Mouse (Mus musculus) liver, embryonic 12.5 days (tissue): Measurements from ENCODE around the gene Mal. TPM values are rescaled to one million over a fixed set of nuclear protein-coding genes. Genes with fewer than 3 reads are reported as not detected.
A peak's percentile ranks its signal among the peaks of the same experiment; 100 is the strongest.

Experiments used
- ATAC-seq: fragments of 200-750 bp; cut with Nextera tagmentation; 2 replicates; pipeline ENCODE4 v1.8.0; 2017; ENCODE audit warnings: moderate number of reproducible peaks, mild to moderate bottlenecking, moderate library complexity
- H3K27ac ChIP-seq: fragments of 300-500 bp; sonication (generic); 2 replicates; pipeline ENCODE4 v1.5.1; 2016; ENCODE audit warnings: mild to moderate bottlenecking
- H3K27me3 ChIP-seq: fragments of 300-500 bp; sonication (generic); replicated peaks from 2 replicates; pipeline ENCODE4 v1.6.1; 2016; ENCODE audit warnings: mild to moderate bottlenecking, moderate library complexity
- H3K36me3 ChIP-seq: fragments of 300-500 bp; sonication (generic); 2 replicates; pipeline ENCODE4 v1.6.1; 2016; ENCODE audit warnings: mild to moderate bottlenecking, moderate library complexity
- H3K4me1 ChIP-seq: fragments of 300-500 bp; sonication (generic); 2 replicates; pipeline ENCODE4 v1.6.1; 2016
- H3K4me2 ChIP-seq: fragments of 300-500 bp; sonication (generic); 2 replicates; pipeline ENCODE4 v1.6.1; 2016; ENCODE audit warnings: mild to moderate bottlenecking, moderate library complexity
- H3K4me3 ChIP-seq: fragments of 300-500 bp; sonication (generic); 2 replicates; pipeline ENCODE4 v1.5.1; 2016; ENCODE audit warnings: mild to moderate bottlenecking, moderate library complexity
- H3K9ac ChIP-seq: fragments of 300-500 bp; sonication (generic); 2 replicates; pipeline ENCODE4 v1.6.1; 2016; ENCODE audit warnings: mild to moderate bottlenecking, moderate library complexity
- H3K9me3 ChIP-seq: fragments of 300-500 bp; sonication (generic); replicated peaks from 2 replicates; pipeline ENCODE4 v1.6.1; 2016; ENCODE audit warnings: mild to moderate bottlenecking, moderate library complexity
- WGBS: fragments of 180-500 bp; shearing (Covaris S2); methylation state at CpG from one replicate; pipeline ENCODE4 v1.1.7; 2016; ENCODE audit not compliant: insufficient replicate concordance; 5-methylcytosine and 5-hydroxymethylcytosine counted together
- polyA plus RNA-seq: library from polyadenylated mRNA; unstranded; fragments of >200 nt; fragmentation: Nextera tagmentation; extraction: Ambion mirVana; gene quantifications from 2 replicates; pipeline ENCODE4 v1.2.1, GENCODE M21; 2016

The Mal gene
- polyA plus RNA-seq: not detected in 2 replicates

- Histone ChIP-seq H3K9ac (no peak within 1 kb of the TSS), H3K36me3 (no peaks in the 10 kb centered on the region), H3K9me3 (no peaks in the 10 kb centered on the region), H3K4me1 (0 out of 2 replicates have a peak, but pooled peaks cover 6% of the 10 kb centered on the region), H3K27me3 (peaks cover 81% of the 10 kb centered on the region), H3K27ac (no peak within 1 kb of the TSS), H3K4me2 (peak within 1 kb of the TSS; percentile 54), H3K4me3 (peak within 1 kb of the TSS; percentile 29)
- 2% methylated on average over 43 of the region's 43 CpGs for WGBS
- no peak for ATAC-seq
Measured at GRCm38 (mm10) chr2:127656086-127656720, at the start of gene Mal. Gene Mal, minus strand, starts transcription at chr2:127656695.

DNA sequence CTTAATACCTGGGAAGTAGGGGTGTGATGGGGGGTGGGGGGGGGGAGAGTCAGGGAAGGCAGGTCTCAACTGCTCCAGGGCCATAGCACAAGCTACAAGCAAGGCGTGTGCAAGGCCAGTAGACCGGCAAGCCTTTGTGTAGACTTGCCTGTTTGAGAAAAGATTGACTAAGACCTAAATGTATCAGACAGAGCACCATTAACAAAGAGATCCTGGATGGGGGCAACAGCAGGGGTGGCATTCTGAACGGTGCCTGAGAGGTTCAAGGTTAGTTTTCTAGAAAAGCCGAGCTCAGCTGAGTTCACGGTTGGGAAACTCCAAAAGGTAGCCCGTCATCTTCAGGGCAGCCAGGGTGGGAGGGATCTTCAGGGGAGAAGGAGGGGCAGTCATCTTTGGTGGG lies 48.8 kb upstream of the Mal start:
- H3K9ac ChIP-seq: no peak overlapping the region
- ATAC-seq: no peak
- H3K9me3 ChIP-seq: no peaks in the 10 kb centered on the region
- whole genome bisulfite sequencing: 77% methylated on average over 6 of the region's 6 CpGs
- no peaks in the 10 kb centered on the region for H3K36me3 ChIP-seq
- H3K4me3 ChIP-seq: no peak overlapping the region
- H3K27ac ChIP-seq: no peak overlapping the region
- H3K27me3 ChIP-seq: no peaks in the 10 kb centered on the region
- H3K4me1 ChIP-seq: no peaks in the 10 kb centered on the region
- no peak overlapping the region for H3K4me2 ChIP-seq

DNA sequence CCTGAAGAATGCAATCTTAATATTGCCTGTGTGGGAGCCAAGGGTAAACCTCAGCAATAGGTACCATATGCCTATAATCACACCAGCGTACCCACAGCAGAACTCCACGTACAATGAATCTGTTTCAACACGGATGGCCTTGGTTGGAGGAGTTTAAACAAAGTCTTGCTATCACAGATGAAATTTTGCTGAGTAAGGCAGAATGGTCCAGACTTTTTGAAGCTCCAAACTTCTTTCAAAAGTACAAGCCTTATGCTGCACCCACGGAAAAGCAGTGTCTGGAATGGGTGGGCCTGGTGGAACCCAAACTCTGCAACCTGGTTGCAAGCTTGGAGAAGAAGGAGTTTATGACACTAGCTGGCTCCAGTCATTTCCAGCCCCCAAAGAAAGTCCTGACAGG lies 32.7 kb upstream of the Mal start:
- WGBS: 64% methylated on average over 4 of the region's 4 CpGs
- H3K9ac ChIP-seq: no peak overlapping the region
- no peaks in the 10 kb centered on the region for H3K4me1 ChIP-seq
- H3K36me3 ChIP-seq: no peaks in the 10 kb centered on the region
- no peak overlapping the region for H3K4me2 ChIP-seq
- no peak overlapping the region for H3K27ac ChIP-seq
- H3K4me3 ChIP-seq: no peak overlapping the region
- H3K27me3 ChIP-seq: peaks cover 15% of the 10 kb centered on the region; the same call in 1 of the 2 replicates
- ATAC-seq: no peak
- H3K9me3 ChIP-seq: no peaks in the 10 kb centered on the region

- Histone ChIP-seq H3K9ac (no peak overlapping the region), H3K4me3 (no peak overlapping the region)
- no peak for ATAC-seq
Measured at GRCm38 (mm10) chr2:127683687-127684331, 27.3 kb upstream of the Mal start.

GRCm38 (mm10) chr2:127667843-127668506 lies 11.5 kb upstream of the Mal start:
- Histone ChIP-seq H3K9ac (no peak overlapping the region), H3K27me3 (peaks cover 3% of the 10 kb centered on the region; the same call in 1 of the 2 replicates), H3K9me3 (no peaks in the 10 kb centered on the region), H3K27ac (no peak overlapping the region), H3K36me3 (no peaks in the 10 kb centered on the region), H3K4me3 (no peak overlapping the region), H3K4me2 (no peak overlapping the region), H3K4me1 (no peaks in the 10 kb centered on the region)
- 10% methylated on average over 2 of the region's 2 CpGs for WGBS
- ATAC-seq: no peak

More at GRCm38 (mm10) chr2:127683687-127684331, 27.3 kb upstream of the Mal start:
- no peak overlapping the region for H3K27ac ChIP-seq
- H3K27me3 ChIP-seq: peaks cover 6% of the 10 kb centered on the region; the same call in 1 of the 2 replicates
- H3K4me2 ChIP-seq: no peak overlapping the region
- no peaks in the 10 kb centered on the region for H3K36me3 ChIP-seq
- H3K9me3 ChIP-seq: no peaks in the 10 kb centered on the region
- no peaks in the 10 kb centered on the region for H3K4me1 ChIP-seq
- WGBS: 34% methylated on average over 12 of the region's 12 CpGs

DNA sequence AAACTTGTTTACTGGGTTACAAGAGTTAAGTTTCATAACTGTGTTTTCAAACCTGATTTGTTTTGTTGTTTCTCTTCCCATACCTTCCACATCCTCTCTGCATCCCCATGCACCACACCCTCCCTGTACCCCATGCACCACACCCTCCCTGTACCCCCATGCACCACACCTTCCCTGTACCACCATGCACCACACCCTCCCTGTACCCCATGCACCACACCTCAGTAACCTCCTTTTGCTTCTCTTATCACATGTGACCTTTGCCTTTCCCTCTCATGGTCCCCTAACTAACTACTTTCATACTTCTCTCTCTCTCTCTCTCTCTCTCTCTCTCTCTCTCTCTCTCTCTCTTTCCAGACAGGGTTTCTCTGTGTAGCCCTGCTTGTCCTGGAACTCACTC lies 10.5 kb upstream of the Mal start:
- H3K4me3 ChIP-seq: no peak overlapping the region
- no peaks in the 10 kb centered on the region for H3K4me1 ChIP-seq
- H3K27ac ChIP-seq: no peak overlapping the region
- no peak overlapping the region for H3K4me2 ChIP-seq
- no peaks in the 10 kb centered on the region for H3K9me3 ChIP-seq
- no peak overlapping the region for H3K9ac ChIP-seq
- H3K27me3 ChIP-seq: peaks cover 3% of the 10 kb centered on the region; the same call in 1 of the 2 replicates
- ATAC-seq: no peak
- no peaks in the 10 kb centered on the region for H3K36me3 ChIP-seq

DNA sequence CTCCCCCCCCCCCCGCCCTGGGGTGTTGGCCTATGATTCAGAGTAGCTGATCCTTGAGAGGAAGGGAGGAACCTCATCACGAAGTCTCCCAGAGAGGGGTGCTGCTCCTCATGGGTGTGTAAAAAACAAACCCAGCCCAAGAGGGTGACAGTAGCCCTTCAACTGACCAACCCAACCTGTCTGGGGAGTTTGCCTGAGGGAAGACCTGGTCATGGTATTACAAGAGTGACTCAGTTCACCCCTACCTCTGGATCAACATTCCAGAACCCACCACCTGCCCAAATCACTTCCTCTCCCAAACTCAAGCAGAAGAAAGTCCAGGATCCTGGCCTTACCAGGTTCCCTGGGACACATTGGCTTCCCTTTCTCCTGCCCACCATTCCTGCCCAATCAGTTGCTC lies 6.2 kb upstream of the Mal start:
- Histone ChIP-seq H3K4me3 (no peak overlapping the region), H3K4me1 (no peaks in the 10 kb centered on the region), H3K27ac (no peak overlapping the region), H3K4me2 (no peak overlapping the region), H3K9ac (no peak overlapping the region), H3K27me3 (peaks cover 18% of the 10 kb centered on the region), H3K36me3 (no peaks in the 10 kb centered on the region), H3K9me3 (no peaks in the 10 kb centered on the region)
- no peak for ATAC-seq
- 25% methylated on average over 2 of the region's 2 CpGs for WGBS

- no peaks in the 10 kb centered on the region for H3K9me3 ChIP-seq
Measured at GRCm38 (mm10) chr2:127655419-127655818, 1.1 kb downstream of the Mal start.

GRCm38 (mm10) chr2:127654786-127655185 lies 1.7 kb downstream of the Mal start:
- H3K27me3 ChIP-seq: peaks cover 86% of the 10 kb centered on the region
- H3K36me3 ChIP-seq: no peaks in the 10 kb centered on the region
- no peak overlapping the region for H3K9ac ChIP-seq
- H3K4me3 ChIP-seq: no peak overlapping the region
- no peaks in the 10 kb centered on the region for H3K9me3 ChIP-seq
- no peak for ATAC-seq
- no peak overlapping the region for H3K27ac ChIP-seq
- 0 out of 2 replicates have a peak, but pooled peaks cover 6% of the 10 kb centered on the region for H3K4me1 ChIP-seq
- 55% methylated on average over 3 of the region's 3 CpGs for WGBS
- no peak overlapping the region for H3K4me2 ChIP-seq

More at GRCm38 (mm10) chr2:127655419-127655818, 1.1 kb downstream of the Mal start:
- Histone ChIP-seq H3K4me3 (no peak overlapping the region), H3K4me2 (no peak overlapping the region), H3K9ac (no peak overlapping the region), H3K27ac (no peak overlapping the region), H3K36me3 (no peaks in the 10 kb centered on the region), H3K4me1 (0 out of 2 replicates have a peak, but pooled peaks cover 6% of the 10 kb centered on the region), H3K27me3 (peaks cover 82% of the 10 kb centered on the region)
- WGBS: 5% methylated on average over 9 of the region's 9 CpGs
- no peak for ATAC-seq

DNA sequence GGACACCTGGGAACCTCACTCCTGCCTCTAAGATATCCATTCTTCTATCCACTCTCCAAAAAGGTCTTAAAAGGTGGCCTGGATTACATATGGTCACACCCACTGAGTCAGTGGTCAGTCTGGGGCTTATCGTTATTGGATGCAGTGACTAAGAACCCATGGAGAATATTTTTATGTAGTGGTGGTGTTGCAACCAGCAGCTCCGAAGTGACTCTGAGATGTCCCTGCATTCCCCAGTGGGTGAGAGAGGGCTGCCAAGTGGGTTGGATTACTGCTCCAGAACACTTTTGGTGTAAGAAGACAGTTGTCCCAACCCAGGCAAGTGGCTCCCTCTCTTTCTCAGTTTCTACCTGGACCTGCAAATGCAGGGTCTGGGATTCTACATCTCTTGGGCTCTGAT lies 3.7 kb downstream of the Mal start:
- no peak for ATAC-seq
- Histone ChIP-seq H3K4me2 (no peak overlapping the region), H3K9me3 (no peaks in the 10 kb centered on the region), H3K4me1 (0 out of 2 replicates have a peak, but pooled peaks cover 6% of the 10 kb centered on the region), H3K27me3 (peaks cover 76% of the 10 kb centered on the region), H3K27ac (no peak overlapping the region), H3K4me3 (no peak overlapping the region), H3K9ac (no peak overlapping the region), H3K36me3 (no peaks in the 10 kb centered on the region)
- WGBS: 75% methylated on average over 2 of the region's 2 CpGs

GRCm38 (mm10) chr2:127652335-127652734 lies 4.2 kb downstream of the Mal start:
- Histone ChIP-seq H3K4me3 (no peak overlapping the region), H3K36me3 (no peaks in the 10 kb centered on the region), H3K27ac (no peak overlapping the region), H3K4me1 (0 out of 2 replicates have a peak, but pooled peaks cover 6% of the 10 kb centered on the region), H3K27me3 (peaks cover 72% of the 10 kb centered on the region), H3K4me2 (no peak overlapping the region), H3K9me3 (no peaks in the 10 kb centered on the region), H3K9ac (no peak overlapping the region)
- no peak for ATAC-seq

GRCm38 (mm10) chr2:127651601-127652000 lies 4.9 kb downstream of the Mal start:
- ATAC-seq: no peak
- H3K4me1 ChIP-seq: 0 out of 2 replicates have a peak, but pooled peaks cover 6% of the 10 kb centered on the region
- 55% methylated on average over 5 of the region's 5 CpGs for WGBS
- peaks cover 64% of the 10 kb centered on the region for H3K27me3 ChIP-seq
- no peak overlapping the region for H3K4me3 ChIP-seq
- H3K9me3 ChIP-seq: no peaks in the 10 kb centered on the region
- H3K4me2 ChIP-seq: no peak overlapping the region
- no peak overlapping the region for H3K27ac ChIP-seq
- H3K36me3 ChIP-seq: no peaks in the 10 kb centered on the region
- H3K9ac ChIP-seq: no peak overlapping the region
